Mouse (Mus musculus) brain, embryonic 14.5 days (tissue): ENCODE measurements around the gene Rap1gap2. TPM values are rescaled to one million over a fixed set of nuclear protein-coding genes. Genes with fewer than 3 reads are reported as not detected.
A peak's percentile ranks its signal among the peaks of the same experiment; 100 is the strongest.

Experiments
- DNase-seq: peaks from one replicate; pipeline ENCODE4 v3.0.0-alpha.2; 2011; ENCODE audit warnings: low read depth
- CTCF ChIP-seq: fragments of 200-500 bp; IDR thresholded peaks from 2 replicates; pipeline ENCODE4 v1.5.1; 2012; ENCODE audit warnings: inconsistent platforms, mild to moderate bottlenecking, moderate library complexity, borderline replicate concordance; ENCODE audit not compliant: insufficient read depth, insufficient read length; ENCODE audit errors: extremely low read depth
- POLR2A ChIP-seq: fragments of 200-500 bp; IDR thresholded peaks from 2 replicates; pipeline ENCODE4 v1.6.1; 2012; ENCODE audit warnings: mild to moderate bottlenecking, inconsistent platforms, borderline replicate concordance; ENCODE audit not compliant: poor library complexity, insufficient read depth, insufficient read length, severe bottlenecking; ENCODE audit errors: extremely low read depth
- polyA plus RNA-seq: library from polyadenylated mRNA; depleted of rRNA; stranded (reverse); fragments of >200 nt; gene quantifications from 2 replicates; pipeline ENCODE4 v1.2.3, GENCODE M21; 2012

Rap1gap2 gene
- polyA plus RNA-seq, 1 experiment: 21.4 TPM

DNA sequence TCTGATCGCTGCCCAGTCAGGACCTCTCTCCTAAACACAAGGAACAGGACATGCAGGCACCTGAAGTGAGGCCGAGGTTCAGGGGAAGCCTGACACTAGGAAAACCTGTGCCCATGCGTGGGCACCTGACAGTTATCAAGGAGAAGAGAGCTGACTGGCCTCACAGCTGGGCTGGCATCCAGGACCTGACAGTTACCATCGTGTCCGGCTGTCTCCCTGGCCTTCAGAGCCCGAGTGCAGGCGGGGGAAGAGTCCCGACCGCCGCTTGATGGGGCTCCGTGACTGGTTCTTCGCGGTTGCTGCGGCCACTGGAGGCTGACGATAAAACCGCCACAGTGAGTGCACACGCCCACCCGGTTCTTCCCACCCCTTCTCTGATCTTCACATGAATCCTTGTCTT is 215.1 kb downstream of the Rap1gap2 start:
- TF ChIP-seq CTCF (no peak), POLR2A (no peak)
- DNase-seq: no peak

- peak; percentile 76 for DNase-seq
- no peak for TF ChIP-seq CTCF
- no peak for TF ChIP-seq POLR2A
Measured at GRCm38 (mm10) chr11:74393489-74393888, 217.2 kb downstream of the Rap1gap2 start.

DNA sequence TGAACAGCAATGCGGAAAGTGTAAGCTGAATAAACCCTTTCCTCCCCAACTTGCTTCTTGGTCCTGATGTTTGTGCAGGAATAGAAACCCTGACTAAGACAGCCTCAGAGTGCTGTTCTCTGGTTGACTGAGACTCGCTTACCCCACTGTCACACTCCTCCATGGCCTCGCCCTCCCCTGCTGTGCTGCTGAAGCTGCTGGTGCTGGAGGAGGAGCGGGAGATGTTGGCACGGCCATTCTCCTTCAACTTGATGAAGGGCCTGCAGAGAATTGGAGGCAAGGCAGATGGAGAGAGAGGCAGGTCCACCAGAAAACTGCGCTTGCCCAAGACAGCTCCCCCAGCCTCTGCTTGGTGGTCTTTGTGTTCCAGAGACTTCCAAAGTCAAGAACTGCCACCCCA is 217.8 kb downstream of the Rap1gap2 start:
- TF ChIP-seq POLR2A: no peak
- TF ChIP-seq CTCF: no peak
- no peak for DNase-seq

DNA sequence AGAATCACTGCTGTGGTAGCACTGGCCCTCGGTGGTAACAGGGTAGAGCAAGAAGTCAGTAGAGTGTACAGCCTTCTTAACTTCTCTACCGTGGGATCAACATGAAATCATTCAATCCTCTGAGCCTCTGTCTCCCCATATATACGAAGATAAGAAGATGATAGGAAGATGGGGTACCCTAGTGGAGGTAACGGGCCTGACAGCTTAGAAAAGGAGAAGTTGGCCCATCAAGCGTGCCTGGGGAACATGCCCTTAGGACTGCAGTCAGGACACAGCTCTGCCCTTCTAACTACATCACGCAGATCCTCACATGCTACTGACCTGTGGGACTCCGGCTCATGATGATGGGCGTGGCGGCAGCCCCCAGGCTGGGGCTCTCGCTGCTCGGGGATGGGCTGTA is 218.8 kb downstream of the Rap1gap2 start:
- no peak for DNase-seq
- TF ChIP-seq CTCF (no peak), POLR2A (no peak)

- DNase-seq: no peak
- TF ChIP-seq CTCF (no peak), POLR2A (no peak)
Measured at GRCm38 (mm10) chr11:74387203-74387602, 223.5 kb downstream of the Rap1gap2 start.

DNA sequence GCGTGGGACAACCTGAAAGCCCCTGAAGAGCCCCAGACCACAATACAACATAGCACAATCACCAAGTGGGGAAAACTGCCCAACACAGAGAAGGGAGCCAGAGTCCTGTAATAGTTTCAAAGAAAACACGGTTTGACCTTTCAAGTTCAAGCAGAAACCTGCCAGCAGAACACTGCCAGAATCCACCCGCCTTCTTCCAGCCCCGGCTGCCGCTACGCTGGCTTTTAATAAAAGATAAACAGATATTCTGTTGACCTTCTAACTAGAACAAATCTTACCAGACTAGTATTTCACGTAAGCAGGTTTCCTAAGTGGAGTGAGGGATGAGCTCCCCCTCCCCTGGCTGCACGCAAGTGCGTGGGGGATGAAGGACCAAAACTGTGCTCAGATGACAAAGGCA is 225.0 kb downstream of the Rap1gap2 start:
- no peak for DNase-seq
- no peak for TF ChIP-seq CTCF
- no peak for TF ChIP-seq POLR2A

GRCm38 (mm10) chr11:74379166-74379873 is 231.4 kb downstream of the Rap1gap2 start:
- no peak for DNase-seq
- no peak for TF ChIP-seq CTCF
- TF ChIP-seq POLR2A: no peak

- DNase-seq: peak; percentile 90
- TF ChIP-seq CTCF (peak; percentile 69; the same call in 1 of the 2 replicates), POLR2A (no peak)
Measured at GRCm38 (mm10) chr11:74376847-74377246, 233.9 kb downstream of the Rap1gap2 start.

- TF ChIP-seq POLR2A (no peak), CTCF (peak; percentile 95)
- DNase-seq: peak; percentile 83
Measured at GRCm38 (mm10) chr11:74371393-74372100, 239.2 kb downstream of the Rap1gap2 start.

- no peak for DNase-seq
- TF ChIP-seq CTCF (no peak), POLR2A (no peak)
Measured at GRCm38 (mm10) chr11:74361769-74362168, 248.9 kb downstream of the Rap1gap2 start, which contains the start of gene Olfr412. Gene Olfr412 (plus strand): TSS chr11:74362069.

DNA sequence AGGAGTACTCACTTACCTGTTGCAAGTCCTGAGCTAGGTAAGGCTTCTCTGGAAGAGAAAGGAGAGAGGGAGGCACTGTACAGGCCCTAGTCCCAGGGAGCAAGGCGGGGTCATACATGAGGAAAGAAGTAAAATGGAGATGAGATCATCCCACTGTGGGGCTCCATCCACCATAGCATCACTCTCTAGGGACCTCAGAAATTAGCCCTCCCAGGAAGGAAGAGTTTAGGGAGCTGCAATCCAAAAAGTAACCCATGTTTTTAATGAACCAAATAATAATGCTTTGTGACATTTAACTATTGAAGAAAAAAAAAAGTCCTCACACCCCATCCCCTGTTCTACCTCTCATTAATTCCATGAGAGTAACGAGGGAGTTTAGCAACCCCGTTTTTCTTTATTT is 258.2 kb downstream of the Rap1gap2 start, which contains the start of gene Olfr411:
Gene Olfr411 (minus strand): TSS at position 101 of the 400 bp plus-strand sequence.
- no peak for DNase-seq
- no peak for TF ChIP-seq POLR2A
- TF ChIP-seq CTCF: no peak
